Mouse (Mus musculus): ENCODE measurements at regions not wholly inside any gene's neighbourhood (a gene's known extent, or its start where the extent isn't known, plus 50 kb on each side); places are given as distances from the start of the nearest gene placed in this dataset.

- DNase-seq (ENCODE audit: low read depth, low spot score) = no peak
Observed at GRCm38 (mm10) chr3:37975194-37975756, 251.0 kb upstream of the Gm5148 start.

GRCm38 (mm10) chr3:37972931-37973330 lies 248.6 kb upstream of the Gm5148 start:
- no peak for DNase-seq (ENCODE audit: low read depth, low spot score)

GRCm38 (mm10) chr3:37971240-37971639 lies 246.9 kb upstream of the Gm5148 start:
- DNase-seq (ENCODE audit: low read depth, low spot score) = no peak

- no peak for DNase-seq (ENCODE audit: low read depth, low spot score)
Observed at GRCm38 (mm10) chr3:37968654-37969053, 244.4 kb upstream of the Gm5148 start.

GRCm38 (mm10) chr3:37965221-37965620 lies 240.9 kb upstream of the Gm5148 start:
- no peak for DNase-seq (ENCODE audit: low read depth, low spot score)

GRCm38 (mm10) chr3:37964083-37964482 lies 239.8 kb upstream of the Gm5148 start:
- no peak for DNase-seq (ENCODE audit: low read depth, low spot score)

- DNase-seq (ENCODE audit: low read depth, low spot score) = no peak
Observed at GRCm38 (mm10) chr3:37962811-37963210, 238.5 kb upstream of the Gm5148 start.

- no peak for DNase-seq (ENCODE audit: low read depth, low spot score)
Observed at GRCm38 (mm10) chr3:37962043-37962810, 237.9 kb upstream of the Gm5148 start.

GRCm38 (mm10) chr3:37958361-37958978 lies 234.2 kb upstream of the Gm5148 start:
- DNase-seq (ENCODE audit: low read depth, low spot score) = no peak

GRCm38 (mm10) chr3:37956543-37956942 lies 232.3 kb upstream of the Gm5148 start:
- no peak for DNase-seq (ENCODE audit: low read depth, low spot score)

GRCm38 (mm10) chr3:37952891-37953290 lies 228.6 kb upstream of the Gm5148 start:
- no peak for DNase-seq (ENCODE audit: low read depth, low spot score)

GRCm38 (mm10) chr3:37952251-37952650 lies 228.0 kb upstream of the Gm5148 start:
- no peak for DNase-seq (ENCODE audit: low read depth, low spot score)

GRCm38 (mm10) chr3:37943661-37944060 lies 219.4 kb upstream of the Gm5148 start:
- no peak for DNase-seq (ENCODE audit: low read depth, low spot score)

GRCm38 (mm10) chr3:37940016-37940415 lies 215.7 kb upstream of the Gm5148 start:
- DNase-seq (ENCODE audit: low read depth, low spot score) = no peak

GRCm38 (mm10) chr3:37938870-37939269 lies 214.6 kb upstream of the Gm5148 start:
- DNase-seq (ENCODE audit: low read depth, low spot score) = no peak

GRCm38 (mm10) chr3:37938284-37938596 lies 213.9 kb upstream of the Gm5148 start:
- DNase-seq (ENCODE audit: low read depth, low spot score) = no peak

- DNase-seq (ENCODE audit: low read depth, low spot score) = no peak
Observed at GRCm38 (mm10) chr3:37937381-37938283, 213.3 kb upstream of the Gm5148 start.

GRCm38 (mm10) chr3:37936251-37936931 lies 212.1 kb upstream of the Gm5148 start:
- no peak for DNase-seq (ENCODE audit: low read depth, low spot score)

- DNase-seq (ENCODE audit: low read depth, low spot score) = no peak
Observed at GRCm38 (mm10) chr3:37934905-37935708, 210.8 kb upstream of the Gm5148 start.

- DNase-seq (ENCODE audit: low read depth, low spot score) = no peak
Observed at GRCm38 (mm10) chr3:37934236-37934635, 209.9 kb upstream of the Gm5148 start.

- no peak for DNase-seq (ENCODE audit: low read depth, low spot score)
Observed at GRCm38 (mm10) chr3:37928731-37929130, 204.4 kb upstream of the Gm5148 start.
